Mouse (Mus musculus): ENCODE data around the gene Csf3.

GRCm38 (mm10) chr11:98740393-98741050 is 39.5 kb downstream of the Csf3 start, which contains the start of gene Thra:
- TF ChIP-seq CTCF (IDR thresholded peaks at IDR 0.05; ENCODE audit: borderline replicate concordance, control insufficient read depth, extremely low read depth, insufficient read depth, low read length, poor library complexity) (no peak; the same call in 1 of the 2 replicates), POLR2A (IDR thresholded peaks at IDR 0.05; ENCODE audit: control insufficient read depth, extremely low read depth, insufficient read depth, low read length, poor library complexity) (no peak)
